Mouse (Mus musculus): Measurements from ENCODE around the gene Dpy19l1.
A peak's percentile ranks its signal among the peaks of the same experiment; 100 is the strongest.

The Dpy19l1 gene

DNA sequence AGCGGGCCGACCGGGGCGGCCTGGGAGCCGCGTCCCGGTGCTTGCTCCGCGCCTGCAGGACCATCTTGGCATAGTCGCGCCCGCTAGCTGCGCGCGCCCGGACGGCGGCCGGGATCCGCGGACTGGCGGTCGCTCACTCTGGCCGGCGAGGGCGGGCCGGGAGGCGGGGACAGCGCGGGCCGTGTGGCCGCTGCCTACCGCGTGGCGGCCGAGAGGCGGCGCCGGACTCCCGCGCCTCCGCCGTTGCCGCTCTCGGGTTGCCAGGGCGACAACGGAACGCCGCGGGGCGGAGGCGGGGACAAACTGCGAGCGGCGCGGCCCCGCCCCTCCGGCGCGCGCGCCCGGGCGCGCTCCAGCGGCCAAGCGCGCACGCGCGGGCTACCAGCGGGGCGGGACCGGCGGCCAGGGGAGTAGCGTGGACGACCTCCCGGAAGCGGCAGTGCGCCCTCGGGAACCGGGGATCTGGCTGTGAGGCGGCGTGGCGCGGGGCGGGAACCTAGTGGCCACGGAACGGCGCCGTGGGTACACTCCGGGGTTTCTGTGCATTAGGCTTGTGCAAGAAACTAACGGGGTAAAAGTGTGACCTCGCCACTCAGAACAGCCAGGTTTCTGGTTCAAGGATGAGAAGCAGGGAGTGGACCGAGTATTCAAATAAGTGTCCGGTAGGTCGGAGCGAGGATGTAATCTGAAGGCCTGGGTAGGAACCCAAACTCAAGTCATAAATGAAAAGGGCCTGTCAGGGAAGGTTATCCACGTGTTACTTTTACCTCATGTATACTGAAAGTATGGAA lies at the start of gene Dpy19l1:
Dpy19l1 (minus strand) TSS at position 74 of the 791 bp plus-strand sequence.
- DNase-seq (ENCODE audit: low spot score), result peak; percentile 91

DNA sequence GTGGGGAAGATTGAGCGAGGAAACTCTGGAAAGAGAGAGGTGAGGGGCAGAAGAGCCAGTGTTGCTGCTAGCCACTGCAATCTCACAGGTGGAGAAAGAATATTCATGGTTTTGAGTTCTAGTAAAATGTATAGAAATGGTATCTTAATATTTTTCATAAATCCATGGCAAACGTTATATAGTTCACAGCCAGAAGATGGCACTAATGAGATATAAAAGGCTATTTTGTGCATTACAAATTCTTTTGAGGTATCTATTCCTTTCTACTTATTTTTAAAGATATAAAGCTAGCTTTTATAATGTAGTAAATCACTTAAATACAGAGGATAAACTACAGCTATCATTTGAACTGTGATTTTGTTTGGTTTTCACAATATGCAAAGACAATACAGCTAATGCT lies 35.2 kb upstream of the Dpy19l1 start:
- DNase-seq (ENCODE audit: low spot score), result peak; percentile 38

DNA sequence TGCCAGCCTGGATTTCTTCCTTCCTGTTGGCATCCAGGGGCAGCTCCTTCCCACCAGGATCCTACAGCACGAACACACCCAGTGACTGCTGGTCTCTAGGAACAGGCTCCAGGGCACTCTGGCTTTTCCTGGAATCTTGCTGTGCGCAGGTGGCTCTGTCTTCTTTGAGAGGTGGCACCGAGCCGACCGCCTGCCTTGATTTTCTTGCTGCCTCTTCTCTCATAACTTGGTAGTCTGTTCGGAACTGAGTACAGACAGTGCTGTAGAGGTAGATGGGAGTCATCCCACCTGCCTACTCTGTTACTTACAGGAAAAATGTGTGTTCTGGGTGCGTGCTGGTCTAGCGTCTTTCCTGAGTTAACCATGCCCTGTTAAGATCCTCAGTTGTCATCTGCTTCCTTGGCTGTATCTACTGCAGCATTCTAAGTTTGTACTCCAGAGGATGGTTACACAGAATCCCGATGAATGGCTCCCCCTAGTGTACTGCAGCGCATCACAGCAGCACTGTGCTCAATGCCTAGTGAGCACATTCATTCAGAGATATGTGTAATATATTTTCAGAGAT lies 13.7 kb upstream of the Dpy19l1 start:
- DNase-seq (ENCODE audit: low spot score), result peak; percentile 79

DNA sequence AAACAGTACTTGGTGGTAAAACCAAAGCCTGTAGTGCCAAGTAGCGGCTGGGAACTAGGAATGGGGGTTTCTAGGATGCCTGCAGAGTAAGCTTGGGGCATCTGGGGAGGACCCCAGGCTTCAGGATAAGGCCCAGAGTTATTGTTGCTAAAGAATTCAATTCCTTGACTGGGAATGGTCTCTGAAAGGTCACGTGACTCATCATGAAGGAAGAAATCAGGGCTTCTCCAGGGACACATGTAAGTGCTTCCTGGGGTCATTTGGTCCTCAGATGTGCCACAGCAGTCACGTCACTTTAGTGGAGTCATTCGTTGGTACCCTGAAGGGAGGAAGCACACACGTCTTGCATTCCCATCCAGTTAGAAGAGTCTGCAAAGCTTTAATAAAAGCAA lies 11.1 kb upstream of the Dpy19l1 start:
- no peak for DNase-seq (ENCODE audit: low spot score)

DNA sequence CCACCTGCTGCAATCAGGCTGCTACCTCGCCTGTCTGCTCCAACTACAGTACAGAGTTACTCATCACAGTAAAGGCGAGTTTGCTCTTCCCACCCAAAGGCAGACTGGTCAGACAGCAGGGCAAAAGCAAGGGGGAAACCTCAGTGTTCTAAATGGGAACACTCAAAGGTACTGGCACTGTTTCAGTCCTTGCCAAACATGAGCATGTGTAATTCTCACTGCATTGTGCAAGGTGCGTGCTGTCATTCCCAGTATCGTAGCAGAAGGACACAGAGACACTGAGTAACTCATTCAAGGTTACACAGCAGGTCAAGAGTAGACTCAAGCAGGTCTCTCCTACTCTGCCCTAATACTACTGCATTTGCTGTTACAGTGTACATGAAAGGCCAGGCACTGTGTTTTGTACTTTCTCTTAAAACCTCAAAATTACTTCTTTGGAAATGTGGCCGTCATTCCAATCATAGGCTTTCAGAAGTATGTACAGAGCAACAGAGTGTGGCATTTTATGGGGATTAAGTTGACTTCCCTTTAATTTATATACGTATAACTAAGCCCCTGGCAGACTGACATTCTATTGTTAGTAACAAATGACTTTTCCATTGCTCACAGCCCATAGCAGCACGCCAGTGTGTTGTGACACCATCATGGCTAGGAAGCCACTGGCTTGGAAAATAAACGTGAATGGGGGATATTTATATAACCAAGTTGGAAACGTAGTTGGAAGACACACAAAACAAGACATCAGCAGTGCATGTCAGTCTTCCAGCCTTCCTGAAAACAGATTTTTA lies 10.5 kb upstream of the Dpy19l1 start:
- no peak for DNase-seq (ENCODE audit: low spot score)

DNA sequence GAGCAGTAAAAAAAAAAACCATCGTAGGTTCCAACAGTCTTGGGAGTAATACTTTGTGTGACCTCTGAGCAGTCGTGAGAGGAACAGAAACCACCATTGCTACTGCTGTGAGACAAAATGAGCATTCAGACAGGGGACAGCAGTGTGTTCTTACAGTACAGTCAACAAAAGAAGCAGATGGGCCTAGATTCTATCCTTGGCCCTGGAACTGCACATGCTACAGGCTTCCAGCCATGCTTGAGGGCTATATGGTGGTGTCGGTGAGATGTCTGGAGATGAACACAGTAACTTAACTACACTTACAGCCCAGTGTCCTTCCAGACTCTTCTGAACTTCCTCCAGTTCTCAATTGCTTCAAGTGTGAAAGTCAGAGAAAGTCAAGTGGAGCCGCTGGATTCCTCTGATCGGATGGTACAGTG lies 9.2 kb upstream of the Dpy19l1 start:
- DNase-seq (ENCODE audit: low spot score), result no peak

DNA sequence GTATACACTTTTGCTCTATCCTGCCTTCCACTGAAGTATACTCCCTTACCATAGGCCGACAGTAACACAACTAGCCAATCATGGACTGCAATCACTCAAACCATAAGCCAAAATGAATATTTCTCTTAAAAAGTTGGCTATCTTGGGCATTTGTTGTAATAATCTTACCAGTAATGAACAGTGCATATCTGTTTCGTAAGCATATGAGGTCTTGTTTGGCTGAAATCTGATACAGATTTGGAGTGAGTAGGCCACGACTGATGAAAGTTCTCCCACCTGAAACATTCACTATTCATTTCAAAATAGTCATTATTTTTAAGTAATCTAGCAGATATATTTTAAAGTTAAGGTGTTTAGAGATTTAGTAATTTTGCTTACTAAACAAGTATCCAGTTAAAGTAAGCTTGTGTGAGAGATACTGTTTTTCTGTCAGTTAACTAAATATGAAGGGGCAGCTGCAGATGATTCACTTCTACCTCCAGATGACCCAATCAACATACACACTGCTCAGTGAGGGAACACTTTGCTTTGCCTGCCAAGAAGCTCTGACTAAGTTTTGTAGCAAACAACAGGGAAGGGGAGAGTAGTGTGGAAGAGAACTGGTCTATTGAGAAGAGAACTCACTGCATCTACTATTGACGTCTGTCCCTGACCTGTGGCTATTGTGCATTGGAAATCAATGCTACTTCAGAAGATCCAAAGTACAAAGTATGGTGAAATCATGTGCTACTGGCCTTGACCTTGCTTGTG lies 8.6 kb upstream of the Dpy19l1 start:
- no peak for DNase-seq (ENCODE audit: low spot score)

DNA sequence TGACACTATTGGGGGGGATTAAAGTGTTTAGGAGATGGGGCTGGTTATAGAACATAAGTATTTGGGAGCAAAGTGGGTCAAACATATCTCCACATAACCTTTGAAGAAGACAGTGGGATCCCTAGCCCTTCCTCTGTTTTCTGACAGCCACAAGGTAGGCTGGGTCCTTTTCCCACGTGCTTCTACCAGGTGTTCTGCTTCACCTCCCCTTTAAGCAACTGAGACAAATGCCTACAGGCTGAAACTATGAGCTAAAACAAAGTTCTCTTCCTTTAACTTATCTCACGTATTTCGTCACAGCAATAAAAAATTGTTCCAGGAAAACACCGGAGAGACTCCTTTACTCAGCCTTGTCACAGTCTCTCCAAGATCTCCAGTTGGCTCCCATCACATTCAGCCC lies 5.9 kb upstream of the Dpy19l1 start:
- no peak for DNase-seq (ENCODE audit: low spot score)

DNA sequence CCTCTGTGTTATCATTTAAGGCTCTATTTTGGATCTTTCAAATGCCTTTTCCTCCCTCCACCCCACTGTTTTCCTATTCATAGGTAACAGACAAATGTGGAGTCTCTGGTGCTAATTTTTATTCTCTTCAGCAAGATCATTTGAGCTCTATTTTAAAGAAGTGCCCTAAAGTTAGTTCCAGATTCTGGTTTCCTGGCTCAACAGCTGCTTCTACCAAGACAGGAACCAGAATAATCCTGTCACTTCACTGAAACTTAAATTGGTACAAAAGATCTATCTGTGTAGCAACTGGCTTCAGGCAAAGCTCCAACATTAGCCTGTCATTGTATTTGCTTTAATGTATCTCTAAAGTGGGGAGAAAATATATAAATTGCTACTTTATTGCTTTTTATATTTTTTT lies 3.6 kb upstream of the Dpy19l1 start:
- DNase-seq (ENCODE audit: low spot score), result no peak

DNA sequence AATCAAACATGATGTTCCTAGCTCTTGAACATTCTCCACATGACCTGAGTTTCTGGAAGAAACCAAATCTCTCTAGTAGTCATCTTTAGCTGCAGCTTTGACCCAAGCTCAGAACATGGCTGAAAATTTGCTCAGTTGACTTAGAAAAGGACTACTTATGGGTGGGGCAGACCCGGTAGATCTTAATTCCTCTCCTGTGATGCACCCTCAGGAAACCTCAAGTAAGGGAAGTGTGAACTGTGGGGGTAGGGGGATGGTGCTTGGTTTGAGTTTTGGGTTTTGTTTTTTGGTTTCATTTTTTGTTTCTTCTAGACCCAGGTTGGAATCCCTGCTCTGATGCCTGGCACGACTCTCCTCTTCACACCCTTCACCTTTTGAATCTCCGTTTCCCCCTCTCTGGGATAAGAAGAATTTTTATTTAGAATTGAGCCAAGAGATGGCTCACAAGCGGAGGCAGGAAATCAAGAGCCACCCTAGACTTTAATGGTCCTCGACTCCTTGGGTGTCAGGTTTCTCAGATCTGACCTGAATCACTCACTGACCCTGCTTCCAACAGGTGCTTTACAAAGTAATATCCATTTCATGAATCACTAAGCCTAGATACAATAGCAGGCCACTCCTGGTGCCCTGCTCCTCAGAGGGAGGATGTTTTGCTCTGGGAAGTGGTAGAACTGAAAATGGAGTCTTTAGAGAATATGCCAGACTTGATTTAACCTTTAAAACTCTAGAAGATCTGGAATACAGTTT lies 2.2 kb upstream of the Dpy19l1 start:
- no peak for DNase-seq (ENCODE audit: low spot score)

DNA sequence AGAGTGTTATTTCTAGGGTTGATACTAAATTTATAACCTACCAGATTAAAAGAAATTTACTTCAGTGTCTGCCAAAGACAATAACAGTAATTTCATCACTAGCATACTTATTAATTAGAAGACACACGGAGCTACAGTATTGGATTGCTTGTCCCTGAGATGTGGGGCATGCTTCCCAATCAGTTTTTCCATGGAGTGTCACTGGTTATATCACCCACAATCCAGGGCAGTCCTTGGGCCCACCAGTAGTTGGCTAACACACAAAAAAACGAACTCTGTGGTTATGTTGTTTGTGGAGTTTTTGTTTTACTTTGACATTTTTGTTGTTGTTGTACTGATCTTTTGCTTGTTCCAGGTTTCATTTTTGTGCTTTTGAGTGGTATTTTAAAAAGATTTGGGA lies 1.4 kb upstream of the Dpy19l1 start:
- DNase-seq (ENCODE audit: low spot score), result no peak

DNA sequence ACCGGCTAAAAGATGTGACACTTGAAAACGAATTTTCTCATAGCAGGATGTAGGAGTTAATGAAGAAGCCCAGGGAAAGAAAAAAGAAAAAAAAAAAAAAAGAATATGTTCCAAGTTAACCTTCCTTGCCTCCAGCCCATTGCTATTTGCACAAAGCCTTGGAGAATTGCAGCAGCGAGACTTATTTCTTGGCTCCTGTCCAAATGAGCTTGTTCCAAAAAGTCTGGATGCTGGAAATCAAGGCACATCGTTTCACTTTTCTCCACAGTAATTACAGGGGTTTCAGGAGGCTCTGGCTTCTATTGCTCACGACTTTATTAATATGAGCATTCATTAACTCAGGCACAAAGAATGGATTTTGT lies 899 bp upstream of the Dpy19l1 start:
- DNase-seq (ENCODE audit: low spot score), result peak; percentile 42

DNA sequence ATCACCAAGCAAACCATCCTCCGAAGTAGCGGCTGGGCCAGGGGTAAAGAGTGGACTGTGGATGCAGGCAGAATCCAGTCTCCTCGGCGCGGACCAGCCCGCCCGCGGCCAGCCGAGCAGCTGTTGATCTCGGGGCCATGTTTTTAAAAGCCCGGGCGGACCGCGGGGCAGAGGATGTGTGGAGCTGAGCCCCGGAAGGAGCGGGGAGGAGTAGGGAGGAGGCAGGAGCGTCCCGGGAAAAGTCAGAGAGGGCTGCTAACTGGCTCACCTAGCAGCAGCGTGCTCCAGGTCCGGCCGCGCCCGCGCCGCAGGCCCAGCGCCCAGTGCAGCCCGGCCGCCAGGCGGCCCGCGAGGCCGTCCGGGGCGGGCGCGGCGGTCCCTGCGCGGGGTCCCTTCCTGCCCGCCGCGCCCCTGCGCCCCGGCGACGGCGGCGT lies 352 bp downstream of the Dpy19l1 start:
- peak; percentile 67 for DNase-seq (ENCODE audit: low spot score)

DNA sequence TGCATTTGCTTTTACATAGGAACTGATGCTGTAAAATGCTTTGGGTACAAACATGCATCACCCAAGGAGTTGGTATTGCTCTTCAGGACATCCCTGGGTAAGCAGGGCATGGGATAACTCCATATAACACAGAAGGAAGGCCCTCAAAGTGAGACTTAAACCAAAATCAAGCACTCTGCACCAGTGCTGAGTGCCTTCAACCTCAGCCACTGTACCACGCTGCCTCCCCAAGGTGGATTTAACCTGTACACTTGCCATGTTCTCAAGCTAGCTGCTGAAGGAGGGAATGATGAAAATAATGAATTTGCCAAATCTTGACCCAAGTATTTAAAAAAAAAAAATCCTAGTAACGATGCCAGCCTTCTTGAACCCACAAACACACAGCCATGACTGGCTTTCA lies 1.3 kb downstream of the Dpy19l1 start:
- DNase-seq (ENCODE audit: low spot score), result peak; percentile 37

DNA sequence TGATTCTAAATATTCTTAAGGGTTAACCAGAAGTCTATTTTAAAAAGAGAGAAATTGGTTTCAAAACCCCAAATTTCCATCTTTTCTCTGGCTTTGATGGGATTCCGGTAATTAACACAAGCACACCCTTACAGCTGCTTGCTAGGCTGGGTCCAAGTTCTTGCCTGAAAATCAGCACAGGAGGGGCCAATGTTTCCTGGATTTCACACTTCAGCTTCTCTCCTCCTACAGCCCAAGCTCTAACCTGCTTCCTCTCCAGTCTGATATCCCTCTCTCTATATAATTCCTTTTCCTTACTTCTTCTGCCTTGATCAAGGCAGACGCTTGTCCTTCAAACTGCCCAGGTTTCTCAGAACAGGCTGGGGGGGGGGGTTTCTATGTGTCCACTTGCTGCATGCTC lies 6.7 kb downstream of the Dpy19l1 start:
- DNase-seq (ENCODE audit: low spot score), result no peak

DNA sequence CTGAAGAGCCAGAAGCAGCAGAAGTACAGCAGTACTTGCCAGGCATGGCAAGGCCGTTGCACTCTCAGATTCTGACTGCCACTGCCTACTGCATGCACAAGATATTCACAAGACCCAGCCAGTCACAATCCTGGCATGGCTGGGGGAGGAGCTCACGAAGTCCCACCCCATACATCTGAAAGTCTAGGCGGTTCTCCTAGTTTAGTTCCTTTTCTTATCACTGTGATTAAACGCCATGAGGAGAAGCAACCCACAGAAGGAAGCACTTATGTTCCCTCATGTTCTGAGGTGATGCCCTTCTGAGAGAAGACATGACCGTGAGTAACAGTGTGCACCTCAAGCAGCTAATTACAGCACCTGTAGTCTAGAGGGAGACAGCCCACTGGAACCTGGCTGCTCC lies 12.4 kb downstream of the Dpy19l1 start:
- DNase-seq (ENCODE audit: low spot score), result no peak

DNA sequence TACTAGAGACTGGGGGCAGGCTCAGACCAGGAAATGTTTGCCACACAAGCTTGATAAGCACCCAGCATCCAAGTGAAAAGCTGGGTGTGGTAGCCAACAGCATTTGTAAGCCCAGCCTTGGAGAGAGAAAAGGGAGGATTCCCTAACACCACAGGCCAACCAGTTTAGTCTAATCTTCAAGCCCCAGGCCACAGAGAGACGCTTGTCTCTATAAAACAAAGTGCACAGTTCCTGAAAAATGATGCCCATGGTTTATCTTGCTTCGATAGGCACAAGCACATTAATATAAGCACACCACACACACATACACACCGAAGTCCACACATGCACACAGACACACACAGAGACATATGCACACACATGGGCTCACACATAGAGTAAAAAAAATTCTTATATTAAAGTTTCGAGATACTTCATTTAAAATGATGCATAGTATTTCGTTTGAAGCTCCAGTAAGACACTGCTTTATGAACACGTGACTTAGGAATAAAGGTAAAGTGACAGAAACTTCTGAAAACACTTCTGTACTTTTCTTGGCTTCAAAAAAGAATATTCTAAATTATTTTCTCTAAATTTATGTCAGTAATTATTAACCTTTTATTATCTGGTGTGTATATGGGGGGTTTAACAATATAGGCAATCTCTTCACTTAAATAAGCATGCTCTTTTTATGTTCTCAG lies 14.4 kb downstream of the Dpy19l1 start:
- no peak for DNase-seq (ENCODE audit: low spot score)

DNA sequence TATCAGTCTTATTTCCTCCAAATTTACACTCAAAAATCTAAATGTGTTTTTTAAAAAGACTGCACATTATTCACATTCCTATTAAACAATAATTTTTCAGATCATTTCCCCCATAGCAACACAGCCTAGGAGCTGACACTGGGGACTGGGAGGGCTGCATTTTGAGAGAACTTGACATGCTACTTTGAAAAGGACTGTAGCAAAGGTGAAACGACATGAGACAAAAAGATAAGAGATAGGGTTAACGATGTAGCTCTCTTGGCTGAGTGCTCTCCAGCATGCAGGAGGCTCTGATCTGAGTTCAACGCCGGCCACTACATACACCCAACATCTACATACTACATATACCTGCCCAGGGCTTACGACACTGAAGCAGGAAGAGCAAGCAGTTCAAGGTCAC lies 20.6 kb downstream of the Dpy19l1 start:
- DNase-seq (ENCODE audit: low spot score), result no peak

DNA sequence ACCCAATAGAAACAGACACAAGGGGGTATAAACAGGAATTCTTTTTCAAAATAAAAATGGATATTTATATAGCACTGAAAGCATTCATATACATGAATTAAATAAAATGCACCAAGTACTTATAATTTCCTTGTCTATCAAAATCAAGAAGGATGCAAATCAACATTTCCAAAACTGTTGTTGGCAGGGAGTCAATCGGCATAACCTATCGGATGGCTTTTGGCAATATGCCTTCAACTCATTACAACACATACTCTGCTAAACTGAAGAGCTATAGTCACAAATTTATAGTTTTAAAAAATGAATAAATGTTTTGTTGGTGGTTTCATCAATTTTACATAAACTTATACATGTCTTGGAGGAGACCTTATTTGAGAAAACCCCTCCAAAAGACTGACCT lies 25.7 kb downstream of the Dpy19l1 start:
- DNase-seq (ENCODE audit: low spot score), result no peak

DNA sequence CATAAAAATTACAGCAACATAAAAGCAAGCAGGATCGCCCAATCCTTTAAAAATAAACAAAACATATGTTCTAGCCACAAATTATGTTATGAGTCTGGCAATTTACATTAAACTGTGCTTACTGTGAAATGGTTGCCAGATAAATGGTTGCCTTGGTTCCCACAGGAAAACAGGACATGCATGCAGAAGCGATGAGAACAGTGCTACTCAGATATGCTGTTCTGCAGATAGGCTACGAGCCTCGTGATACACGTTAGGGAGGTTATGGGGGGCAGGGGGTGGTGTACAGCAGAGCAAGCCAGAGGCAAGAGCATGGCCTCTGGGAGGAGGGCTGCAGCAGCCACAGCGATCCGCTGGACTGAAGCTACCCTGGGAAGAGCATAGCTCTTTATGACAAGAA lies 29.1 kb downstream of the Dpy19l1 start:
- no peak for DNase-seq (ENCODE audit: low spot score)

DNA sequence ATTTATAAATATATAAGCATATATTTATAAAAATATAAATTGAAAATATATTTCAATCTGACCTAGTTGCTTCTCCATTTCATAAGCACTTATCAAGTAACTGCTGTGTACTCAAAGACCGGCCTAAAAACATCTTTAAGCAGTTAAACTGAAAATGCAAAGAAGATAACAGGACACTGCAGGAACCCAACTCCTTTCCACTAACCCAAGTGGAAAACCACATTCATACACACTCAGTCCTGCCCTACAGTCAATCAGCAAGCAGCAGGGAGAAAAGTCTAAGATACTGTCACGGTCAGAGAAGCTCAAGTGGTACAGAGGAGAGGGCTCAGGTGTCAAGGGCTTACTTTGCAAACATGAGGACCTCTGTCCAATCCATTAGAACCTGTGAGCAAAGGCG lies 30.4 kb downstream of the Dpy19l1 start:
- DNase-seq (ENCODE audit: low spot score), result no peak
